Mouse (Mus musculus): ENCODE results near the gene Utrn.

DNA sequence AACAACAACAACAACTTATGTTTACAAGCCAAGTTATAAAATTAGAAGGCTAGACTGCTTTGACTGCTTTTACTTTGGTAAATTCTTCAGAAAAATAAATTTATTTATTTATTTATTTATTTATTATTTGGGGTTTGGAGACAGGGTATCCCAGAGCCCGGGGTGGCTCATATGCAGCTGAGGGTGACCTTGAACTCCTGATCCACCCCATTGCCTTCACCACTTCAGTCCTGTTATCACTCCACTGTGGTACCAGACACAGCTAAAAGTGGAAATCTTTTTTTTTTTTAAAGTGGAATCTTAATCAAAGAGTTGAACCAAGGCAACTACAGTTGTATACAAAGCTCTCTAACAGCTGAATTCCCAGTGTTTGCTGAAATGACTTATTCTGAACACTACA, 80.6 kb downstream of the Utrn start:
- no peak for TF ChIP-seq CTCF (IDR thresholded peaks at IDR 0.05; ENCODE audit: control insufficient read depth, insufficient read depth, low read length)
- TF ChIP-seq POLR2A (IDR thresholded peaks at IDR 0.05; ENCODE audit: borderline replicate concordance, control insufficient read depth, low read depth, low read length) = no peak
